Mouse (Mus musculus) MEL (cell line): ENCODE data around the gene Sppl3. TPM values are rescaled to one million over a fixed set of nuclear protein-coding genes. Genes with fewer than 3 reads are reported as not detected.

ENCODE experiments used
- DNase-seq: peaks from one replicate; pipeline ENCODE4 v3.0.0; 2011; ENCODE audit warnings: low read depth, low spot score
- H3K27ac ChIP-seq: 2 replicates; pipeline ENCODE4 v1.5.1; 2012; ENCODE audit warnings: low read depth, mild to moderate bottlenecking, control low read depth, low read length, moderate library complexity; ENCODE audit not compliant: control insufficient read depth
- H3K27me3 ChIP-seq, 2 experiments: fragments of 150-350 bp in 1 of 2; sonication (generic) in 1 of 2; 2 replicates each; pipeline ENCODE4 v1.6.1; 2012; ENCODE audit warnings: low read length in 2 of 2, mild to moderate bottlenecking in 2 of 2, improper control_type of control experiment in 1 of 2, moderate library complexity in 1 of 2; ENCODE audit not compliant: insufficient read depth in 2 of 2, control insufficient read depth in 1 of 2
- H3K36me3 ChIP-seq, 2 experiments: 2 replicates each; pipeline ENCODE4 v1.6.1; 2012 to 2014; ENCODE audit warnings: low read length in 2 of 2, improper control_type of control experiment in 1 of 2, inconsistent platforms in 1 of 2, mild to moderate bottlenecking in 1 of 2; ENCODE audit not compliant: insufficient read depth in 2 of 2, control insufficient read depth in 1 of 2
- H3K4me1 ChIP-seq, 2 experiments: fragments of 150-350 bp in 1 of 2; sonication (generic) in 1 of 2; 2 replicates each; pipeline ENCODE4 v1.6.1; 2012; ENCODE audit warnings: low read length in 2 of 2, improper control_type of control experiment in 1 of 2, mild to moderate bottlenecking in 1 of 2; ENCODE audit not compliant: insufficient read depth in 2 of 2, control insufficient read depth in 1 of 2
- H3K4me3 ChIP-seq, 2 experiments: fragments of 150-350 bp in 1 of 2; sonication (generic) in 1 of 2; 2 replicates each; pipeline ENCODE4 v1.5.1; 2012; ENCODE audit warnings: low read depth in 2 of 2, low read length in 2 of 2, mild to moderate bottlenecking in 2 of 2, moderate library complexity in 2 of 2, control low read depth in 1 of 2, improper control_type of control experiment in 1 of 2; ENCODE audit not compliant: control insufficient read depth in 1 of 2, insufficient read depth in 1 of 2
- H3K79me2 ChIP-seq: 2 replicates; pipeline ENCODE4 v1.6.1; 2012; ENCODE audit warnings: mild to moderate bottlenecking, low read length, moderate library complexity; ENCODE audit not compliant: control insufficient read depth, poor library complexity, insufficient read depth
- H3K9ac ChIP-seq: 2 replicates; pipeline ENCODE4 v1.6.1; 2012; ENCODE audit warnings: low read depth, mild to moderate bottlenecking, control low read depth, low read length, moderate library complexity; ENCODE audit not compliant: control insufficient read depth, poor library complexity, severe bottlenecking
- H3K9me3 ChIP-seq: fragments of 150-350 bp; sonication (generic); replicated peaks from 2 replicates; pipeline ENCODE4 v1.6.1; 2012; ENCODE audit warnings: mild to moderate bottlenecking, low read length, improper control_type of control experiment, moderate library complexity; ENCODE audit not compliant: insufficient read depth
- BHLHE40 ChIP-seq: IDR thresholded peaks from 2 replicates; pipeline ENCODE4 v1.6.1; 2012; ENCODE audit warnings: low read depth, mild to moderate bottlenecking, inconsistent platforms, low read length, improper control_type of control experiment, borderline replicate concordance
- CHD1 ChIP-seq: IDR thresholded peaks from 2 replicates; pipeline ENCODE4 v1.6.1; 2012; ENCODE audit warnings: low read depth, mild to moderate bottlenecking, inconsistent platforms, low read length, improper control_type of control experiment
- CHD2 ChIP-seq: IDR thresholded peaks from 2 replicates; pipeline ENCODE4 v1.6.1; 2011; ENCODE audit warnings: low read length, improper control_type of control experiment
- CTCF ChIP-seq, 3 experiments: IDR thresholded peaks in 2 of 3; conservative IDR thresholded peaks in 1 of 3; 2 replicates each; pipeline ENCODE4 v1.5.1; 2011 to 2012; ENCODE audit warnings: low read length in 3 of 3, low read depth in 2 of 3, mild to moderate bottlenecking in 2 of 3, improper control_type of control experiment in 1 of 3, inconsistent platforms in 1 of 3, mixed read lengths in 1 of 3, moderate library complexity in 1 of 3; ENCODE audit not compliant: control insufficient read depth in 1 of 3, insufficient read depth in 1 of 3, poor library complexity in 1 of 3, severe bottlenecking in 1 of 3
- E2F4 ChIP-seq: IDR thresholded peaks from 2 replicates; pipeline ENCODE4 v1.6.1; 2011; ENCODE audit warnings: low read depth, low read length, improper control_type of control experiment, borderline replicate concordance
- MXI1 ChIP-seq: IDR thresholded peaks from 2 replicates; pipeline ENCODE4 v1.6.1; 2011; ENCODE audit warnings: mild to moderate bottlenecking, low read depth, low read length, improper control_type of control experiment
- MYB ChIP-seq: IDR thresholded peaks from 2 replicates; pipeline ENCODE4 v1.6.1; 2011; ENCODE audit warnings: mild to moderate bottlenecking, low read depth, low read length, improper control_type of control experiment
- MYC ChIP-seq: IDR thresholded peaks from 2 replicates; pipeline ENCODE4 v1.6.1; 2011; ENCODE audit warnings: low read depth, mild to moderate bottlenecking, low read length, improper control_type of control experiment, moderate library complexity
- RCOR1 ChIP-seq: IDR thresholded peaks from 2 replicates; pipeline ENCODE4 v1.6.1; 2012; ENCODE audit warnings: low read depth, mild to moderate bottlenecking, inconsistent platforms, low read length, improper control_type of control experiment
- SMC3 ChIP-seq: IDR thresholded peaks from 2 replicates; pipeline ENCODE4 v1.6.1; 2011; ENCODE audit warnings: low read depth, low read length, improper control_type of control experiment
- TBP ChIP-seq: IDR thresholded peaks from 2 replicates; pipeline ENCODE4 v1.8.0; 2011; ENCODE audit warnings: low read depth, low read length, improper control_type of control experiment
- TCF12 ChIP-seq: IDR thresholded peaks from 2 replicates; pipeline ENCODE4 v1.6.1; 2014; ENCODE audit warnings: low read depth, mild to moderate bottlenecking, inconsistent platforms, low read length, improper control_type of control experiment, moderate library complexity
- UBTF ChIP-seq: IDR thresholded peaks from 2 replicates; pipeline ENCODE4 v1.6.1; 2012; ENCODE audit warnings: low read depth, mild to moderate bottlenecking, inconsistent platforms, low read length, improper control_type of control experiment, moderate library complexity, borderline replicate concordance; ENCODE audit not compliant: insufficient read depth
- USF2 ChIP-seq, 2 experiments: IDR thresholded peaks; 2 replicates each; pipeline ENCODE4 v1.6.1; 2011 to 2012; ENCODE audit warnings: improper control_type of control experiment in 2 of 2, low read length in 2 of 2, borderline replicate concordance in 1 of 2, inconsistent platforms in 1 of 2, low read depth in 1 of 2, mild to moderate bottlenecking in 1 of 2; ENCODE audit not compliant: insufficient read depth in 1 of 2
- ZC3H11A ChIP-seq: IDR thresholded peaks from 2 replicates; pipeline ENCODE4 v1.6.1; 2012; ENCODE audit warnings: low read depth, mild to moderate bottlenecking, inconsistent platforms, low read length, improper control_type of control experiment
- ZMIZ1 ChIP-seq: IDR thresholded peaks from 2 replicates; pipeline ENCODE4 v1.6.1; 2012; ENCODE audit warnings: low read depth, mild to moderate bottlenecking, inconsistent platforms, low read length, improper control_type of control experiment, moderate library complexity
- polyA plus RNA-seq, 2 experiments: library from polyadenylated mRNA; stranded (reverse) in 1 of 2; unstranded in 1 of 2; fragments of >175 nt in 1 of 2; fragments of >200 nt in 1 of 2; gene quantifications; 2 replicates each; pipeline versions ENCODE4 v1.2.1 to v1.2.4; 2012; ENCODE audit warnings: low replicate concordance in 2 of 2, low read depth in 1 of 2; ENCODE audit not compliant: insufficient read length in 2 of 2, insufficient read depth in 1 of 2, missing spikeins in 1 of 2
- total RNA-seq: library from RNA; depleted of rRNA; stranded (reverse); fragments of 300-350 nt; gene quantifications from 2 replicates; pipeline ENCODE4 v1.2.3, GENCODE M21; 2012

The Sppl3 gene
- total and polyA plus RNA-seq, 3 experiments: 25.8 to 50.9 TPM; not detected in 1

DNA sequence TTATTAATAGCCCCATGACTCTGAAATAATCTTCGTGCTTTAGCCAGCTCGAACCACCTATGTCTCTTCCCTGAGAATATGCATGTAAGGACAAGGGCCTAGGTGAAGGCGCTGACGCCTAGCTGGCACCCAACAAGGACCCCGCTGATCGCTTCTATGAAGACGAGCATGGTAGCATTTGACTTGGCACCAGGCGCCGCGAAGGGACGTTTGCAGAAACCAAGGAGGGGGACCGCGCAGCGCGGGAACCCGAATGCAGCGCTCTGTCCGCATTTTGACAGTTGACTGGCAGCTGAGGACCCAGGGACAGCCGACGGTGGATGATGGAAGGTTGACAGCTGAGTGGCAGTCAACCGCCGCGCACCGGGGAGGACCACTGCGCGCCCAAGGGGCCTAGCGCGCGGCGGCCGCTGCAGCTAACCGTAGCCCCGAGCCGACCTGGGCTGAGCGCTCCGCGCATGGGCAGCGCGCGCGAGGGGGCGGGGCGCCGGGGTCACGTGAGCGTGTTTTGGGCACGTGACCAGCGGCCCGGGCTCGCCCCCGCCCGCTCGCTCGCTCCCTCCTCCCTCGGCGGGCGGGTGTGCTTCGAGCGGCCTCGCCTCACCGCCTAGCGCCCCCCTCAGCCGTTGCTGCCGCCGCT is at the start of gene Sppl3 (continued):
- TF ChIP-seq E2F4 (no peak; the same call in 1 of the 2 replicates), USF2 (IDR thresholded peaks at IDR 0.05; ENCODE audit: borderline replicate concordance in 1 of 2, insufficient read depth in 1 of 2, low read depth in 1 of 2, low read length in 2 of 2) (peak; percentile 95 to 99), CHD1 (no peak)

DNA sequence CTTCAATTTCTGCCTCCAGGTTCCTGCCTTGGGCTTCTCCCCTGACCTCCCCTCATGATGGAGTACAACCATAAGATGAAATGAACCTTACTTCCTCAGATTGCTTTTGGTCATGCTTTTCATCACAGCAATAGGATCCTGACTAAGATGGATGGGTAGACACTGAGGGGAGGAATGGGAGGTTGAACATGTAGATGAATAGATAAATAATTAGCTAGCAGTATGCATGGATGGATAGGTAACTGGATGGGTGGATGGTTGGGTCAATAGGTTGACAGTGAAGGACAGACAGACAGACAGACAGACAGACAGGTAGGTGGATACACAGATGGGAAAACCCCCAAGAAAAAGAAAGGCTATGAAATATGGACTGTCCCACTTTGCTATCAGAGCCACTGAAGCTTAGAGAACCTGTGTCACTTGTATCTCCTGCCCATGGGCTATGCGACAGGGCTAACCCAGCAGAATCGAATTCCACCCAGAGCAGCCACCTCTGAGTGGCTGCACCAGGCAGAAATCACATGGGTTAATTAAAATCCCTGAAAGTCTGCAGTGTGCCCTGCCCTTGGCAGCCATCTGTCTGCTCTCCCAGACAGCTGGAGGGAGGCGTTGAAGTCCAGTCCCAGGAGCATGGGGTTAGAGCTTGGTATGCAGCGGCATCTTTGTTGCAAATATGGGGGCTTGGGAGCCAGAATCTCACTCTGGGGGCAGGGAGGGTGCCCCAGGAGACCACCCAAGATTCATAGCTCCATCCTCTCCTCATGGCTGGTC is 49.2 kb upstream of the Sppl3 start:
- no peak overlapping the region for H3K4me3 ChIP-seq
- H3K9me3 ChIP-seq: no peaks in the 10 kb centered on the region
- H3K9ac ChIP-seq: no peak overlapping the region
- no peak for DNase-seq
- H3K27ac ChIP-seq: no peak overlapping the region
- peaks cover 0 to 11% of the 10 kb centered on the region in 2 experiments; a peak in 3 of 4 replicates for H3K4me1 ChIP-seq
- H3K36me3 ChIP-seq: peaks cover 0 to 7% of the 10 kb centered on the region in 2 experiments; a peak in 2 of 4 replicates
- no peaks in the 10 kb centered on the region for H3K79me2 ChIP-seq
- H3K27me3 ChIP-seq: no peaks in the 10 kb centered on the region
- no peak for TF ChIP-seq ZC3H11A
- no peak for TF ChIP-seq MXI1
- TF ChIP-seq RCOR1: no peak
- TF ChIP-seq CHD2: no peak
- TF ChIP-seq TBP: no peak
- no peak for TF ChIP-seq BHLHE40
- TF ChIP-seq CTCF (IDR thresholded peaks at IDR 0.05 in 2 of 3, conservative IDR thresholded peaks at IDR 0.05 in 1 of 3; ENCODE audit: control insufficient read depth in 1 of 3, insufficient read depth in 1 of 3, low read depth in 2 of 3, low read length in 3 of 3, poor library complexity in 1 of 3, severe bottlenecking in 1 of 3): no peak
- no peak for TF ChIP-seq TCF12
- TF ChIP-seq SMC3: no peak
- no peak for TF ChIP-seq USF2 (IDR thresholded peaks at IDR 0.05; ENCODE audit: borderline replicate concordance in 1 of 2, insufficient read depth in 1 of 2, low read depth in 1 of 2, low read length in 2 of 2)
- TF ChIP-seq UBTF: no peak
- TF ChIP-seq ZMIZ1: no peak
- TF ChIP-seq MYC: no peak
- no peak for TF ChIP-seq MYB
